8 mouse cellular contexts compared by ENCODE assay signal in genomic region chr6:145823588-145824234, GRCm38 (mm10). TPM values are rescaled to one million over a fixed set of nuclear protein-coding genes. Genes with fewer than 3 reads are reported as not detected.
DNase-seq lines count a peak whose midpoint lies in the region; ATAC-seq and TF ChIP-seq lines count a peak whose summit lies in the region.
"Had no signal": no experiment of that assay in that cellular context is flagged by ENCODE, and none has a peak within 500 bp of the region (broad histone marks: within the 10 kb centered on the region; RNA-seq: fewer than 3 reads in every experiment).

No protein-coding gene starts in this region.

- TF ChIP-seq EP300 in liver, embryonic 14.5 days (IDR thresholded peaks at IDR 0.05; ENCODE audit: low read depth): no peak

- H3K27ac ChIP-seq in kidney, postnatal 0 days: no peak overlapping the region
- no peak overlapping the region for H3K27ac ChIP-seq in kidney, embryonic 16.5 days (ENCODE audit: low read length)
- H3K27ac ChIP-seq in liver, embryonic 14.5 days: no peak overlapping the region
- H3K27ac ChIP-seq: neural tube, embryonic 13.5 days had no signal

- no peaks in the 10 kb centered on the region for H3K9me3 ChIP-seq in kidney, postnatal 0 days (replicated peaks; ENCODE audit: low read length)
- peaks cover 4% of the 10 kb centered on the region; the same call in 1 of the 2 replicates for H3K9me3 ChIP-seq in kidney, embryonic 16.5 days (ENCODE audit: low read length)
- no peaks in the 10 kb centered on the region for H3K9me3 ChIP-seq in liver, embryonic 14.5 days (ENCODE audit: control insufficient read depth, low read length)
- H3K9me3 ChIP-seq: neural tube, embryonic 13.5 days had no signal

- 52% methylated on average over 5 of the region's 5 CpGs for WGBS in kidney, postnatal 0 days
- WGBS in kidney, embryonic 16.5 days: 47% methylated on average over 5 of the region's 5 CpGs
- WGBS in liver, embryonic 14.5 days (ENCODE audit: insufficient replicate concordance): 18% methylated on average over 5 of the region's 5 CpGs

- H3K9ac ChIP-seq in kidney, postnatal 0 days (ENCODE audit: low read depth, low read length): no peak overlapping the region
- H3K9ac ChIP-seq in kidney, embryonic 16.5 days (replicated peaks; ENCODE audit: low read length): no peak overlapping the region
- no peak overlapping the region for H3K9ac ChIP-seq in liver, embryonic 14.5 days (replicated peaks)
- H3K9ac ChIP-seq: neural tube, embryonic 13.5 days had no signal

- no peaks in the 10 kb centered on the region for H3K4me1 ChIP-seq in kidney, postnatal 0 days (replicated peaks; ENCODE audit: insufficient read depth, low read length)
- H3K4me1 ChIP-seq in kidney, embryonic 16.5 days (ENCODE audit: insufficient read depth, low read length): no peaks in the 10 kb centered on the region
- H3K4me1 ChIP-seq in liver, embryonic 14.5 days (replicated peaks; ENCODE audit: control insufficient read depth in 2 of 2, insufficient read depth in 2 of 2, low read length in 1 of 2): peaks cover 0 to 6% of the 10 kb centered on the region in 2 experiments; a peak in 1 of 4 replicates
- H3K4me1 ChIP-seq: neural tube, embryonic 13.5 days had no signal

- no peaks in the 10 kb centered on the region for H3K36me3 ChIP-seq in kidney, postnatal 0 days (ENCODE audit: insufficient read depth, low read length)
- H3K36me3 ChIP-seq in kidney, embryonic 16.5 days (ENCODE audit: insufficient read depth, low read length): peaks cover 11% of the 10 kb centered on the region; the same call in 1 of the 2 replicates
- H3K36me3 ChIP-seq in liver, embryonic 14.5 days (replicated peaks; ENCODE audit: control insufficient read depth, insufficient read depth, low read depth): no peaks in the 10 kb centered on the region
- H3K36me3 ChIP-seq: neural tube, embryonic 13.5 days had no signal

- peak; percentile 79 for DNase-seq in kidney, postnatal 0 days (ENCODE audit: low spot score)
- DNase-seq in R1 (ENCODE audit: low read depth, low spot score): peak; percentile 59
- DNase-seq in embryo, embryonic 10 days (ENCODE audit: low spot score): peak; percentile 77
- no peak for DNase-seq in liver, embryonic 14.5 days (ENCODE audit: low read depth in 3 of 3, low spot score in 3 of 3)
- peak; percentile 70 for DNase-seq in retina, postnatal 1 day
- DNase-seq in thymus, postnatal 25 days: no peak

- no peak overlapping the region for H3K4me2 ChIP-seq in kidney, postnatal 0 days (ENCODE audit: low read length)
- no peak overlapping the region for H3K4me2 ChIP-seq in kidney, embryonic 16.5 days (replicated peaks; ENCODE audit: low read depth, low read length)
- no peak overlapping the region for H3K4me2 ChIP-seq in liver, embryonic 14.5 days (ENCODE audit: low read depth)
- H3K4me2 ChIP-seq: neural tube, embryonic 13.5 days had no signal

- H3K4me3 ChIP-seq in kidney, postnatal 0 days (replicated peaks; ENCODE audit: low read depth, low read length): no peak overlapping the region
- no peak overlapping the region for H3K4me3 ChIP-seq in kidney, embryonic 16.5 days (ENCODE audit: low read length)
- H3K4me3 ChIP-seq in liver, embryonic 14.5 days (ENCODE audit: insufficient read depth in 1 of 2, low read depth in 2 of 2, low read length in 2 of 2): no peak overlapping the region
- H3K4me3 ChIP-seq: neural tube, embryonic 13.5 days had no signal

- ATAC-seq in kidney, postnatal 0 days (replicated peaks; ENCODE audit: low FRiP score, low read depth): no peak
- ATAC-seq in kidney, embryonic 16.5 days (ENCODE audit: low FRiP score, low TSS enrichment): no peak
- peak; percentile 36; the same call in 1 of the 2 replicates for ATAC-seq in liver, embryonic 14.5 days (ENCODE audit: insufficient read depth)

- peak; percentile 86 for TF ChIP-seq CTCF in kidney, postnatal 0 days (IDR thresholded peaks at IDR 0.05; ENCODE audit: low read depth)
- peak; percentile 55 for TF ChIP-seq CTCF in liver, embryonic 14.5 days (IDR thresholded peaks at IDR 0.05; ENCODE audit: low read depth)

- H3K27me3 ChIP-seq in kidney, postnatal 0 days (ENCODE audit: insufficient read depth, low read length): no peaks in the 10 kb centered on the region
- no peaks in the 10 kb centered on the region for H3K27me3 ChIP-seq in kidney, embryonic 16.5 days (ENCODE audit: insufficient read depth, low read length)
- H3K27me3 ChIP-seq in liver, embryonic 14.5 days (ENCODE audit: control insufficient read depth, insufficient read depth, low read length): no peaks in the 10 kb centered on the region
- H3K27me3 ChIP-seq: neural tube, embryonic 13.5 days had no signal

RNA-seq across cellular contexts. Expression of gene Bhlhe41, which starts 41.6 kb away (rescaled TPM):
- polyA plus RNA-seq in kidney, postnatal 0 days (2015; fragmentation: Nextera tagmentation; extraction: Ambion mirVana): 1.0 and 1.1 TPM in 2 replicates
- 0.94 and 1.1 TPM in 2 replicates for polyA plus RNA-seq in kidney, embryonic 16.5 days (2015; fragmentation: Nextera tagmentation; extraction: Ambion mirVana)
- 0.01 and 0.07 TPM in 2 replicates for polyA plus RNA-seq in liver, embryonic 14.5 days (2012; rRNA removed)
- 0.13 and 0.18 TPM in 2 replicates for polyA plus RNA-seq in liver, embryonic 14.5 days (2014; fragmentation: Nextera tagmentation; extraction: Ambion mirVana)

Comparison
In these comparisons a context has a peak if more than half of its experiments do, and no peak if none do; other contexts are left out.
1. DNase-seq: peak in kidney, postnatal 0 days (single experiment), R1 (single experiment), embryo, embryonic 10 days (single experiment) and retina, postnatal 1 day (single experiment); none in liver, embryonic 14.5 days (0 of 3) and thymus, postnatal 25 days (single experiment).